Mouse (Mus musculus): ENCODE data around the gene Zc3hc1.

DNA sequence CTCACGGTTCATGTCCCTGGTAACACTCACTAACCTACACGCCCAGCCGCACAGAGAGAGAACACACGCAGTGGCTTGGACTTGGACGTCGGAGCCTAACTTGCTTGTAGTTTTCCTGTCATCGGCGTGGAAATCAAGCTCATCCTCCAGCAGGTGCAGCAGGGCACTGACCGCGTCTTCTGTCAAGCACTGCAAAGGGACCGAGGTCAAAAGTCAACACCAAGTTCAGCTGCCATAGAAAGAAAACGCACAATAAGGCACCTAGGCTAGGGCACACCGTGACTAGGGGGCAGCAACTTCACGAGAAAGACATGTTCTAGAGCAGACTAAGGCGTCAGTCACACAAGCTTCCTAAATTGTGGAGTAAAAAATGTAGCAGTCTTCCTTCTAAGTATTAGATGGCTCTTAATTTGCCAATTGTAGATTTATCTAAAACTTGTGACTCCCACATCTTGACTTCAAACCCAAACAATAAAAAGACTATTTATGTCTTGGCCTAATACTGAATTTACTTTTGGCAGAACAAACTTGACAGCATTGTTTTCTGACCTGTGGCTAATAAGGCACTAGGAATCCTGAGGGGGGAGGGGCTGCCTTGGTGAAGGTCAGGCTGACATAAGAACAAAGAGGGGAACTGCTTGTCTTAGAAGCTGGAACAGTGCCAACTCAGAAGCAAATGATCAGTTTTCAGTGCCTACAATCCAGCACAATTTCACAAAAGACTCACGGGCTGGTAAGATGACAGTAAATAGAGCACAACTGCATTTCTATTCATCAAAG is 15.9 kb downstream of the Zc3hc1 start:
- TF ChIP-seq CTCF (IDR thresholded peaks at IDR 0.05; ENCODE audit: insufficient read depth, low read depth, low read length) = no peak
- no peak for TF ChIP-seq POLR2A (IDR thresholded peaks at IDR 0.05; ENCODE audit: insufficient read depth, low read depth, low read length)

Data from olfactory bulb, adult 2 months (tissue).